Mouse (Mus musculus) forebrain, embryonic 10.5 days (tissue): ENCODE measurements around the gene Yaf2. TPM values are rescaled to one million over a fixed set of nuclear protein-coding genes. Genes with fewer than 3 reads are reported as not detected.
A peak's percentile ranks its signal among the peaks of the same experiment; 100 is the strongest.
"Not testable (repeated sequence)": the region's sequence is repeated elsewhere in the genome, so short reads cannot be mapped to it uniquely, and the experiment has no call there.

Source experiments
- DNase-seq: peaks from one replicate; pipeline ENCODE4 v3.0.0-alpha.2; 2017; ENCODE audit warnings: low spot score; ENCODE audit errors: extremely low spot score
- H3K27ac ChIP-seq: fragments of 300-500 bp; sonication (generic); 2 replicates; pipeline ENCODE4 v1.5.1; 2016; ENCODE audit warnings: mild to moderate bottlenecking
- H3K27me3 ChIP-seq: fragments of 300-500 bp; sonication (generic); 2 replicates; pipeline ENCODE4 v1.6.1; 2016; ENCODE audit warnings: mild to moderate bottlenecking; ENCODE audit not compliant: poor library complexity, severe bottlenecking
- H3K36me3 ChIP-seq: fragments of 300-500 bp; sonication (generic); replicated peaks from 2 replicates; pipeline ENCODE4 v1.6.1; 2016; ENCODE audit warnings: mild to moderate bottlenecking, moderate library complexity
- H3K4me1 ChIP-seq: fragments of 300-500 bp; sonication (generic); 2 replicates; pipeline ENCODE4 v1.6.1; 2016
- H3K4me3 ChIP-seq: fragments of 300-500 bp; sonication (generic); 2 replicates; pipeline ENCODE4 v1.5.1; 2016; ENCODE audit warnings: mild to moderate bottlenecking, moderate library complexity
- H3K9me3 ChIP-seq: fragments of 300-500 bp; sonication (generic); 2 replicates; pipeline ENCODE4 v1.6.1; 2016; ENCODE audit warnings: mild to moderate bottlenecking, moderate library complexity
- WGBS: fragments of 180-500 bp; shearing (Covaris S2); methylation state at CpG from one replicate; pipeline ENCODE4 v1.1.7; 2016; 5-methylcytosine and 5-hydroxymethylcytosine counted together
- polyA plus RNA-seq: library from polyadenylated mRNA; unstranded; fragments of >200 nt; fragmentation: Nextera tagmentation; extraction: Ambion mirVana; gene quantifications from 2 replicates; pipeline ENCODE4 v1.2.1, GENCODE M21; 2016

The Yaf2 gene
- polyA plus RNA-seq, 1 experiment from 2014 or later, result 91.2 TPM

DNA sequence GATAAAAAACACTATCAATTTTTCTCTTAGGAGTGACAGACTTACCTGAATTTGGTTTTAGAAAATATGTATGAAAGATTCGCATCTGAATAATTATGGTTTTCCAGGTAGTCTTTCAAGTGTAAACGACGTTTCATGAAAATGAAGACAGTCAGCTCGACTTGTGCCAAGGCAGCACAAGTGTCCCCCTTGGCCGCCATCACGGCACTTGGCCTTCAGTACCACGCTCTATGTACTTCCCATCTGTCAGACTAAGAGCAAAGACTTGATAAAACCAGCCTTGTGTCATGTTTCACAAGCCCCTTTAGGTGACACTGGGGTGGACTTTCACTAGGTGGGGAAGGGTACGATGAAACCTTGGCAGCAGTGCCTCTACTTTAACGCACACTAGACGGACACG, 5.5 kb downstream of the Yaf2 start:
- Histone ChIP-seq H3K36me3 (peaks cover 51% of the 10 kb centered on the region), H3K27ac (no peak overlapping the region), H3K4me1 (peaks cover 23% of the 10 kb centered on the region), H3K9me3 (no peaks in the 10 kb centered on the region), H3K4me3 (no peak overlapping the region), H3K27me3 (no peaks in the 10 kb centered on the region)
- 96% methylated on average over 11 of the region's 11 CpGs for WGBS
- no peak for DNase-seq

DNA sequence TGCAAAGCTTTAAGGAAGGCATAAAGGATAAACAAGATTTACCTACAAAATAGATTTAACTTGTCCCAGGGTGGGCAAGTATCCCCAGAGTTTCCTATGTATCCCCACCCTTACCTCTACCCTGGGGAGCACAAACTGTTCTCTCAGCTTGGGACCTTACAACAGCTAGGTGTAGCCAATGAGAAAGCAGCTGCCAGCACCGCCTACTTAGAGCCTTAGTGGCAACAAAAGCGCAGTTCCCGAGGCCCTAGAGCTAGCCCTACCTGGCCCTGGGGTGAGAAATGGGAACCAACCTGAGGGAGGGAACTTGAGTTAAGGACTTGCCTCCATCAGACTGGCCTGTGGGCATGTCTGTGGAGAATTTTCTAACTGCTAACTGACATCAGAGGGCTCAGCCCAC, 9.5 kb downstream of the Yaf2 start:
- Histone ChIP-seq H3K27ac (no peak overlapping the region), H3K4me1 (peaks cover 21% of the 10 kb centered on the region), H3K4me3 (no peak overlapping the region), H3K36me3 (peaks cover 50% of the 10 kb centered on the region), H3K27me3 (no peaks in the 10 kb centered on the region), H3K9me3 (no peaks in the 10 kb centered on the region)
- no peak for DNase-seq
- 54% methylated on average over 3 of the region's 3 CpGs for WGBS

DNA sequence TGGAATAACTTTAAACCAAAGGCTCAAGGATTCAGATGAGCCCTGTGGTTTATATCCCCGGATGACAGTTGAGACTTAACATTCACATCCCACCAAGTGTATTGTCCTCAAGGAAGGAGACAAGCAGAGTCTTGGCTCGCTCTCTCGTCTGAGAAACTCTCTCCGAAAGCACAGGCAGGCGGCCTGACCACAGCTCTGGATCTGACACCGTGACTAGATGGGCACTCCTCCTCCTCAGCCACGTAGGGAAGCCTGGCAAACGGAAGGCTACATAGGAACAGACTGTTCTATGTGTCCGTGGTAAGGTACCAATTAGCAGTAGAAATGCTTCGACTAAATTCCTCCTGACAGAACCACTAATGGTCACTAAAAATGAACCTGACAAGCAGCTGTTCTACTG, 10.1 kb downstream of the Yaf2 start:
- Histone ChIP-seq H3K36me3 (peaks cover 54% of the 10 kb centered on the region), H3K4me1 (peaks cover 21% of the 10 kb centered on the region), H3K9me3 (no peaks in the 10 kb centered on the region), H3K27ac (no peak overlapping the region), H3K4me3 (no peak overlapping the region), H3K27me3 (no peaks in the 10 kb centered on the region)
- WGBS, result 87% methylated on average over 10 of the region's 10 CpGs
- DNase-seq, result no peak

DNA sequence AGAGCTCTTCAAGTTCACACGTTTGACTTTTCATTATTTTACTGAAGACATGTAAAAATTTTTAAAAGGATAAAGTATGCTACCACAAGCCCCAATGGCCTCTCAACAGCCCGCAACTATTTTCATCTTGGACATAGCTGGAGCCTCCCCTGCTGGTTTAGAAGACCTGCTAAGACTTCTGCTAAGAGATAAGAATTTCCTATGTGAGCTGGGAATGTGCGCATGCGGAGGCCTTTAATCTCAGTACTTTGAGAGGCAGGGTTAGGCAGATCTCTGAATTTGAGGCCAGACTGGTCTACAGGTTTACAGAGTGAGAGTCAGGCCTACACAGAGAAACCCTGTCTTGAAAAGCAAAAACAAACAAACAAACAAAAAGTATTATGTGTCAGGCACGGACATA, 11.4 kb downstream of the Yaf2 start:
- WGBS, result 79% methylated on average over 5 of the region's 5 CpGs
- no peak overlapping the region for H3K4me3 ChIP-seq
- H3K27me3 ChIP-seq, result no peaks in the 10 kb centered on the region
- H3K36me3 ChIP-seq, result peaks cover 51% of the 10 kb centered on the region
- H3K4me1 ChIP-seq, result peaks cover 21% of the 10 kb centered on the region
- no peaks in the 10 kb centered on the region for H3K9me3 ChIP-seq
- H3K27ac ChIP-seq, result no peak overlapping the region
- DNase-seq, result no peak

DNA sequence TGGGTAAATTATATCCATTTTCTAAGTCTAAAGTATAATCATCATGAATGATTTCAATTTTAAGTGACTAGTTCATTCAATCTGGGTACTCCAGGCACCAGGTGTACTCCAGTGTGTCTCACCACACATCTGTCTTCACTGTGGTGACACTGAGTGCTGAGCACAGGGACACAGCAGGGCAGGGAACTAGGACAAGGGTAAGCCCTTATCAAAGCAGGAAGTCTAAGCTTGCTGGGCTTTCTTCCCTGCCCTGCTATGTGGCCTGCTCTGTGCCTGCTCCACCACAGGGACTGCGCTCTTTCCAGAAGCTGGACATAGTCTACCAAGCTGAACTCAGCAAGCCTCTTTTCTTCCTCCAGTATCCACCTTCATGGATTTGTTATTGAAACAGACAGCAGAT, 18.0 kb downstream of the Yaf2 start:
- DNase-seq, result no peak
- 90% methylated on average over 1 of the region's 1 CpGs for WGBS
- H3K36me3 ChIP-seq, result peaks cover 20% of the 10 kb centered on the region

DNA sequence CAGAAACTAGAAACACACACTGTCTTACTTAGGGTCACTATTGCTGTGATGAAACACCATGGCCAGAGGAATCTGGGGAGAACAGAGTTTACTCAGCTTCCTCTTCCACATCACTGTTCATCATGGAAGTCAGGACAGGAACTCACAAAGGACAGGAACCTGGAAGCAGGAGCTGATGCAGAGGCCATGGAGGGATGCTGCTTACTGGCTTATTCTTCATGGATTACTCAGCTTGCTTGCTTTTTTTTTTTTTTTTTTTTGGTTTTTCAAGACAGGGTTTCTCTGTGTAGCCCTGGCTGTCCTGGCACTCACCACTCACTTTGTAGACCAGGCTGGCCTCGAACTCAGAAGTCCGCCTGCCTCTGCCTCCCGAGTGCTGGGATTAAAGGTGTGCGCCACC, 26.4 kb downstream of the Yaf2 start:
- peaks cover 28% of the 10 kb centered on the region for H3K36me3 ChIP-seq
- H3K4me3 ChIP-seq, H3K27ac ChIP-seq, H3K9me3 ChIP-seq, DNase-seq, H3K27me3 ChIP-seq, H3K4me1 ChIP-seq: not testable (repeated sequence)
- 92% methylated on average over 4 of the region's 4 CpGs for WGBS

More for the DNA sequence above, 18.0 kb downstream of the Yaf2 start:
- Histone ChIP-seq H3K4me3 (no peak overlapping the region), H3K9me3 (no peaks in the 10 kb centered on the region), H3K4me1 (peaks cover 5% of the 10 kb centered on the region; the same call in 1 of the 2 replicates), H3K27ac (no peak overlapping the region), H3K27me3 (no peaks in the 10 kb centered on the region)

DNA sequence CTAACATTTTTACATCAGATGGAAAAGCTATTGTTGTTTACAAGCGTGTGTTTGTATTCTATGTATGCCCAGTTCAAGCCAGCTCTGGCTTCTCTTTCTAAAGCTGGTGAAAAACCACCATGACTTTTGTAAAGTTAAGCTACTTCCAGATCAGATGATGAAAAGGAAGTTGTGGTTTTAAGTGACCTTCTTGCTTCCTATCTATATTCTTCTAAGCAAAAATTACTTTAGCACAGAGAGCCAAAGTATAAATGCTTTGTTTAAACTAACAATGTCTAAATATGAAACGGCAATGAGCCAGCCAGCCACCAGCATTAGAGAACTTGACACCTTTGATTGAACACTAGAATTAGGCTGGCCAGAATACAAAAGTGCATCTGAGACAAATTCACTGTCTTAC, 38.5 kb downstream of the Yaf2 start:
- no peaks in the 10 kb centered on the region for H3K27me3 ChIP-seq
- H3K4me1 ChIP-seq, result peaks cover 5% of the 10 kb centered on the region; the same call in 1 of the 2 replicates
- no peak overlapping the region for H3K4me3 ChIP-seq
- H3K9me3 ChIP-seq, result no peaks in the 10 kb centered on the region
- no peak for DNase-seq
- peaks cover 3% of the 10 kb centered on the region; the same call in 1 of the 2 replicates for H3K36me3 ChIP-seq
- no peak overlapping the region for H3K27ac ChIP-seq
- 92% methylated on average over 2 of the region's 2 CpGs for WGBS

- no peak for DNase-seq
- no peak overlapping the region for H3K4me3 ChIP-seq
- peaks cover 23% of the 10 kb centered on the region for H3K36me3 ChIP-seq
- 90% methylated on average over 11 of the region's 11 CpGs for WGBS
- no peaks in the 10 kb centered on the region for H3K27me3 ChIP-seq
- no peaks in the 10 kb centered on the region; the same call in 1 of the 2 replicates for H3K4me1 ChIP-seq
- no peak overlapping the region for H3K27ac ChIP-seq
- H3K9me3 ChIP-seq, result no peaks in the 10 kb centered on the region
Observed at GRCm38 (mm10) chr15:93294483-93294882, 42.3 kb downstream of the Yaf2 start.

DNA sequence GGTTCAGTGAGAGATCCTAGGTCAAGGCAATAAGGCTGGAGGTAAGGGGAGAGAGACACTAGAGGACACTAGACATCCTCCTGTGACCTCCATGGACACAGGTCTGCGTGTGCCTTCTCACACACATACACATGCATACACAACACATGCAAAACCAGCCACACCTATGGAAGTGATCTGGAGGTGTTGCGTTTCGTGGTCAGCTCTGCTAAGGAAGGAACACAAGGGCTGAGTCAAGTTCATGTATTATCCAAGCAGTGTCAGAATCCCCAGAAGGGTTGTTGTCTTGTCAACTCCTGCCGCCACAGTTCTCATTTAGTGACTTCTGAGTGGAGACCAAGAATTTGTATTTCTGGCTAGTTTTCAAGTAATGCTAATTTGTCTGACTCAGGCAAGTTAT, 48.4 kb downstream of the Yaf2 start:
- H3K4me1 ChIP-seq, result 0 out of 2 replicates have a peak, but pooled peaks cover 3% of the 10 kb centered on the region
- H3K9me3 ChIP-seq, result no peaks in the 10 kb centered on the region
- no peaks in the 10 kb centered on the region for H3K27me3 ChIP-seq
- DNase-seq, result no peak
- WGBS, result 94% methylated on average over 4 of the region's 4 CpGs
- H3K36me3 ChIP-seq, result peaks cover 60% of the 10 kb centered on the region
- no peak overlapping the region for H3K27ac ChIP-seq
- no peak overlapping the region for H3K4me3 ChIP-seq

GRCm38 (mm10) chr15:93287628-93288027, 49.1 kb downstream of the Yaf2 start:
- H3K27ac ChIP-seq, result no peak overlapping the region
- H3K4me1 ChIP-seq, result 0 out of 2 replicates have a peak, but pooled peaks cover 3% of the 10 kb centered on the region
- no peaks in the 10 kb centered on the region for H3K27me3 ChIP-seq
- no peak for DNase-seq
- H3K9me3 ChIP-seq, result no peaks in the 10 kb centered on the region
- peaks cover 64% of the 10 kb centered on the region for H3K36me3 ChIP-seq
- H3K4me3 ChIP-seq, result no peak overlapping the region
- WGBS, result 85% methylated on average over 2 of the region's 2 CpGs

DNA sequence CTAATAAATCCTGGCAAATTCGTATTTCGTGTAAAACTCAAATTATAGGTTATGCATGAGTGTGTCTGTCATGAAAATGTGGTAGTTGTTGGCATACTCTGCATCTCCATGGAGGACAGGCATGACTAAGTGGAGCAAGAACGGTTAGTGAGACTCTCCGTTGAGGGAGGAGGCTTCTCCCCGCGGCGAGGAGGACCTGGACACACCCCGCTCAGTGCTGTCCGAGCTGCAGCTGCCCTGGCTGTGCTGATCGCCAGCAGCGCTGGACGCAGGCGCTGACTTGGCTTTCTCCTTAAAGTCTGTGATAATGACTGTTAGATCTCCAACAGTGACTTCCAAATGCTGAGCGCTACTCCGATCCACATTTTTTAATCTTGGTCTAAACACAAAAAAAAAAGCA, 51.5 kb downstream of the Yaf2 start:
- Histone ChIP-seq H3K27ac (no peak overlapping the region), H3K36me3 (peaks cover 71% of the 10 kb centered on the region), H3K27me3 (no peaks in the 10 kb centered on the region), H3K4me1 (0 out of 2 replicates have a peak, but pooled peaks cover 3% of the 10 kb centered on the region), H3K9me3 (no peaks in the 10 kb centered on the region), H3K4me3 (no peak overlapping the region)
- DNase-seq, result no peak
- WGBS, result 83% methylated on average over 15 of the region's 15 CpGs

- H3K4me3 ChIP-seq, result no peak overlapping the region
- H3K27ac ChIP-seq, result no peak overlapping the region
- 92% methylated on average over 6 of the region's 6 CpGs for WGBS
- no peaks in the 10 kb centered on the region for H3K27me3 ChIP-seq
- peaks cover 65% of the 10 kb centered on the region for H3K36me3 ChIP-seq
- DNase-seq, result no peak
- H3K9me3 ChIP-seq, result no peaks in the 10 kb centered on the region
- H3K4me1 ChIP-seq, result 0 out of 2 replicates have a peak, but pooled peaks cover 3% of the 10 kb centered on the region
Observed at GRCm38 (mm10) chr15:93284326-93284725, 52.4 kb downstream of the Yaf2 start.

DNA sequence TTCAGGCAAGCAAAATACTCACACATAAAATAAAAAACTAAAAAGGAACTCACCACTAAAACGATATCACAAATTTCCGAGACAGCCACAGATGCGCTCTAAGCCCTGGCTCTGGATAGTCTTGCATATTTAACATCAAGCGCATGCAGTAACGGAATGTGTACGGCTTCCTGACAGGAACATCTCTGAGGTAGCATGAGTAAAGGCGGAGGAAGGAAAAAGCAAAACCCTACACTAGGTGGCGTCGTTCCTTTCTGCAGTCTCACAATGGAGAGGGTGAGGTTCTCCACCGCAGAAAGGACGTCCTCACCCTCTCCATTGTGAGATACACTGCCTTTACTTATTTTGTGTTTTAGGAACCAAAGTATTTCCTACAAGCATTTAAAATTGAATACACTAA, 53.4 kb downstream of the Yaf2 start:
- WGBS, result 68% methylated on average over 11 of the region's 11 CpGs
- H3K27ac ChIP-seq, result no peak overlapping the region
- 0 out of 2 replicates have a peak, but pooled peaks cover 3% of the 10 kb centered on the region for H3K4me1 ChIP-seq
- no peaks in the 10 kb centered on the region for H3K27me3 ChIP-seq
- peaks cover 61% of the 10 kb centered on the region for H3K36me3 ChIP-seq
- no peaks in the 10 kb centered on the region for H3K9me3 ChIP-seq
- H3K4me3 ChIP-seq, result no peak overlapping the region
- DNase-seq, result no peak

DNA sequence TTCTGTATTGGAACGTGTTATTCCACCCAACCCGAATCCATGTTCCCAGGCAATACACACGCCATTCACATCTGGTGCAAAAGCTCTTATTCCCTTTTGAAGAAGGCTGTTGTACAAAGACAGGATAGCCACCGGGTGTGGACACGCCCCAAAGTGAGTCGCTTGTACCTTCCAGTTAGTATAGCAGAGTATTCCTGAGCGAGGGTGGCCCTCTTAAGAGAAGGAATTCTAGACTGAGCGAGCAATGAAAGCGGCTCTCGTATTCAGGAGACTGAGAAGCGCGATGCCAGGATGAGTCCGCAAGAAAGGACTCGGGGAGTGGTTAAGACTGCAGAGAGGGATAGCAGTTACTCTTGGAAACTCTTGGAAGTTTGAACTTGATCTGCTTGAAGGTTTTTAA, 60.5 kb downstream of the Yaf2 start:
- H3K36me3 ChIP-seq, result peaks cover 22% of the 10 kb centered on the region
- H3K4me3 ChIP-seq, result peak overlapping the region; percentile 74
- H3K27ac ChIP-seq, result no peak overlapping the region; the same call in 1 of the 2 replicates
- no peaks in the 10 kb centered on the region for H3K27me3 ChIP-seq
- 4% methylated on average over 14 of the region's 14 CpGs for WGBS
- peak; percentile 24 for DNase-seq
- H3K9me3 ChIP-seq, result no peaks in the 10 kb centered on the region
- peaks cover 43% of the 10 kb centered on the region for H3K4me1 ChIP-seq
